Mouse (Mus musculus) ES-E14 (cell line): ENCODE data around the gene Ankzf1.

Experiments
- CHD2 ChIP-seq: IDR thresholded peaks from 2 replicates; pipeline ENCODE4 v1.6.1; 2014; ENCODE audit warnings: mild to moderate bottlenecking, low read depth, low read length, inconsistent platforms
- MAFK ChIP-seq: IDR thresholded peaks from 2 replicates; pipeline ENCODE4 v1.6.1; 2014; ENCODE audit warnings: mild to moderate bottlenecking, low read depth, low read length, inconsistent platforms; ENCODE audit not compliant: insufficient read depth
- ZNF384 ChIP-seq: IDR thresholded peaks from 2 replicates; pipeline ENCODE4 v1.6.1; 2012; ENCODE audit warnings: low read depth, low read length, inconsistent platforms

DNA sequence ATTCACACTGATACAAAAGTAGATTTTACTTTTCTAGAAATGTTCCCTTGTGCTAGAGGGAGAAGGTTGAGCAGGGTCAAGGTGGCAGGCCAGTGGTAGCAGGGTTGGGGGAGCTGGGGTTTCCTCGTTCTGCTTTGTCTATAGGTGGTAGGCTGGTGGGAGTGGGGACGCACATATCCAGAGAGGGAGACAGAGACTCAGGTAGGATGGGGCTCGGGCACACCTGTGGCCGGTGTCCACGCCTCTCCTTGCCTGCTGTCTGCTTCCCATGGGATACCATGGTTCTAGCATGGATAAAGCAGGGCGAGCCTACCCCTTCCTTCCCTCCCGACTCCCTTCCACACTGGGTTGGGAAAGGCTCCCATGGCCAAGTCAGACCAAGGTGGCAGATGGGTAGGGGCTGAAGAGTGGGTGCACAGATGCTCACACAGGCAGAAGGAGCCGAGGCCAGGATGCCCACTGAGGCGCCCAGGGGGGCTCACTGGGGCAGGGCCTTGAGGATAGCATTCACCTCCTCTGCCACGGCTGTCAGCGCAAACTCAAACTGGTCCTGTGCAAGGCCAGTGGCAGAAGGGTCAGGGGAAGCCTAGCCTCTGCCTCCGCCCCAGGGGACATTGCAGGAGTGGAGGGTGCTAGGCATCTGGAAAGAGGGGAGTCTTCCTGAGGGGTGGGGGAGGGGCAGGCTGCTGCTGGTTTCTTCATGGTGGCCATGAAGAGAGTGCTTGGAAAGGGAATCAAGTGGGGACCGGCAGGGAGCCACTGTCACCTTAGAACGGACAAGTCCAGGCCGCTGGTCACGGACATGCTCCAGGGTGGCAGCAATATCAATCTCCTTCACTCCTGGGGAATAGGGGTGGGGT, 55.4 kb downstream of the Ankzf1 start:
- TF ChIP-seq ZNF384, result no peak
- no peak for TF ChIP-seq CHD2
- no peak for TF ChIP-seq MAFK
